Mouse (Mus musculus) forebrain, embryonic 16.5 days (tissue): ENCODE results near the gene Klhl29. TPM values are rescaled to one million over a fixed set of nuclear protein-coding genes. Genes with fewer than 3 reads are reported as not detected.

Source experiments
- ATAC-seq: fragments of 200-750 bp; cut with Nextera tagmentation; 2 replicates; pipeline ENCODE4 v1.8.0; 2017; ENCODE audit warnings: mild to moderate bottlenecking, moderate library complexity
- H3K27ac ChIP-seq: fragments of 300-500 bp; sonication (generic); 2 replicates; pipeline ENCODE4 v1.5.1; 2014; ENCODE audit warnings: low read length, control low read depth
- H3K27me3 ChIP-seq: fragments of 300-500 bp; sonication (generic); replicated peaks from 2 replicates; pipeline ENCODE4 v1.6.1; 2014; ENCODE audit warnings: low read length; ENCODE audit not compliant: control insufficient read depth, insufficient read depth
- H3K36me3 ChIP-seq: fragments of 300-500 bp; sonication (generic); 2 replicates; pipeline ENCODE4 v1.6.1; 2014; ENCODE audit not compliant: control insufficient read depth, insufficient read depth
- H3K4me1 ChIP-seq: fragments of 300-500 bp; sonication (generic); replicated peaks from 2 replicates; pipeline ENCODE4 v1.6.1; 2014; ENCODE audit warnings: low read length; ENCODE audit not compliant: control insufficient read depth, insufficient read depth
- H3K4me2 ChIP-seq: fragments of 300-500 bp; sonication (generic); 2 replicates; pipeline ENCODE4 v1.6.1; 2014; ENCODE audit warnings: mild to moderate bottlenecking, low read length, control low read depth
- H3K4me3 ChIP-seq: fragments of 300-500 bp; sonication (generic); replicated peaks from 2 replicates; pipeline ENCODE4 v1.5.1; 2014; ENCODE audit warnings: mild to moderate bottlenecking, low read length, control low read depth
- H3K9ac ChIP-seq: fragments of 300-500 bp; sonication (generic); replicated peaks from 2 replicates; pipeline ENCODE4 v1.6.1; 2014; ENCODE audit warnings: low read depth, low read length, control low read depth
- H3K9me3 ChIP-seq: fragments of 300-500 bp; sonication (generic); 2 replicates; pipeline ENCODE4 v1.6.1; 2016; ENCODE audit warnings: low read length; ENCODE audit not compliant: control insufficient read depth
- WGBS: fragments of 180-500 bp; shearing (Covaris S2); extraction: QIAGEN DNeasy Blood & Tissue Kit; methylation state at CpG from one replicate; pipeline ENCODE4 v1.1.7; 2014; 5-methylcytosine and 5-hydroxymethylcytosine counted together
- polyA plus RNA-seq: library from polyadenylated mRNA; unstranded; fragments of >200 nt; fragmentation: Nextera tagmentation; extraction: Ambion mirVana; gene quantifications from 2 replicates; pipeline ENCODE4 v1.2.1, GENCODE M21; 2015

Klhl29 gene
- polyA plus RNA-seq, 1 experiment from 2014 or later = 7.3 TPM

GRCm38 (mm10) chr12:5143903-5144781 lies 231.3 kb downstream of the Klhl29 start:
- ATAC-seq = peak; percentile 55
- H3K4me1 ChIP-seq = peaks cover 23% of the 10 kb centered on the region

GRCm38 (mm10) chr12:5143224-5143623 lies 232.3 kb downstream of the Klhl29 start:
- Histone ChIP-seq H3K9ac (no peak overlapping the region), H3K9me3 (no peaks in the 10 kb centered on the region), H3K27ac (peak overlapping the region; percentile 26; the same call in 1 of the 2 replicates), H3K4me3 (no peak overlapping the region), H3K27me3 (no peaks in the 10 kb centered on the region), H3K4me2 (no peak overlapping the region), H3K36me3 (0 out of 2 replicates have a peak, but pooled peaks cover 5% of the 10 kb centered on the region), H3K4me1 (peaks cover 23% of the 10 kb centered on the region)
- ATAC-seq = 0 out of 2 replicates have a peak, but pooled peaks have one; percentile 9
- WGBS = 61% methylated on average over 5 of the region's 5 CpGs

More at GRCm38 (mm10) chr12:5143903-5144781, 231.3 kb downstream of the Klhl29 start:
- Histone ChIP-seq H3K9ac (no peak overlapping the region; the same call in 1 of the 2 replicates), H3K36me3 (0 out of 2 replicates have a peak, but pooled peaks cover 5% of the 10 kb centered on the region), H3K27ac (0 out of 2 replicates have a peak overlapping the region, but pooled peaks have one; percentile 21), H3K4me2 (no peak overlapping the region), H3K27me3 (no peaks in the 10 kb centered on the region), H3K9me3 (no peaks in the 10 kb centered on the region), H3K4me3 (no peak overlapping the region)
- WGBS = 1% methylated on average over 5 of the region's 5 CpGs

- Histone ChIP-seq H3K27me3 (no peaks in the 10 kb centered on the region), H3K36me3 (0 out of 2 replicates have a peak, but pooled peaks cover 5% of the 10 kb centered on the region), H3K9me3 (no peaks in the 10 kb centered on the region), H3K4me3 (no peak overlapping the region), H3K9ac (no peak overlapping the region), H3K27ac (no peak overlapping the region), H3K4me2 (no peak overlapping the region), H3K4me1 (peaks cover 23% of the 10 kb centered on the region)
- peak; percentile 69 for ATAC-seq
- WGBS = 3% methylated on average over 3 of the region's 3 CpGs
Measured at GRCm38 (mm10) chr12:5142776-5143175, 232.7 kb downstream of the Klhl29 start.

- Histone ChIP-seq H3K9me3 (no peaks in the 10 kb centered on the region), H3K9ac (no peak overlapping the region), H3K27ac (no peak overlapping the region), H3K4me2 (no peak overlapping the region), H3K27me3 (no peaks in the 10 kb centered on the region), H3K36me3 (0 out of 2 replicates have a peak, but pooled peaks cover 8% of the 10 kb centered on the region), H3K4me3 (no peak overlapping the region), H3K4me1 (peaks cover 23% of the 10 kb centered on the region)
- no peak for ATAC-seq
- WGBS = 67% methylated on average over 4 of the region's 4 CpGs
Measured at GRCm38 (mm10) chr12:5141040-5141439, 234.4 kb downstream of the Klhl29 start.

GRCm38 (mm10) chr12:5139302-5139701 lies 236.2 kb downstream of the Klhl29 start:
- H3K27me3 ChIP-seq = no peaks in the 10 kb centered on the region
- no peak for ATAC-seq
- H3K4me3 ChIP-seq = no peak overlapping the region
- peaks cover 22% of the 10 kb centered on the region for H3K4me1 ChIP-seq
- no peaks in the 10 kb centered on the region for H3K9me3 ChIP-seq
- no peak overlapping the region for H3K27ac ChIP-seq
- WGBS = 76% methylated on average over 4 of the region's 4 CpGs
- H3K9ac ChIP-seq = no peak overlapping the region
- H3K4me2 ChIP-seq = no peak overlapping the region
- 0 out of 2 replicates have a peak, but pooled peaks cover 8% of the 10 kb centered on the region for H3K36me3 ChIP-seq

DNA sequence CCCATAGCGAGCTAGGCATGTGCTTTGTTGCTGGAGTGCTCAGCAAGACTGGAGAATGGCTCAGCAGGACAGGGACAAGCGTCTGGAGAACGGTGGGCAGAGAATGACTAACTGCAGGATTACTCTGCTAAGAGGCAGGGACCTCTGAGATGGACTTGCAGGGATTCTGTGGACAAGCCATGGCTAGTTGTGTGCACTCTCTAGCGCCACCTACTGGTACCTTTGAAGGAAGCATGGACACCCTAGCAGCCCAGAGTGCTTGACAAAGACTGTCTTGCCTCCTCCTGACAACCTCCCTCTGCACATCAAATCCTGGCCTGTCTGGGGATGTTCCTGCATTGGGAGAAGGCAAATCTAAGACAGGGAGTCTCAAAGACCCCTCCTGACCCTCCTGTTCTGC lies 239.2 kb downstream of the Klhl29 start:
- 21% methylated on average over 4 of the region's 4 CpGs for WGBS
- Histone ChIP-seq H3K4me3 (no peak overlapping the region), H3K9me3 (no peaks in the 10 kb centered on the region), H3K36me3 (0 out of 2 replicates have a peak, but pooled peaks cover 8% of the 10 kb centered on the region), H3K27ac (no peak overlapping the region), H3K4me1 (peaks cover 7% of the 10 kb centered on the region), H3K9ac (no peak overlapping the region), H3K4me2 (no peak overlapping the region), H3K27me3 (no peaks in the 10 kb centered on the region)
- peak; percentile 73 for ATAC-seq

DNA sequence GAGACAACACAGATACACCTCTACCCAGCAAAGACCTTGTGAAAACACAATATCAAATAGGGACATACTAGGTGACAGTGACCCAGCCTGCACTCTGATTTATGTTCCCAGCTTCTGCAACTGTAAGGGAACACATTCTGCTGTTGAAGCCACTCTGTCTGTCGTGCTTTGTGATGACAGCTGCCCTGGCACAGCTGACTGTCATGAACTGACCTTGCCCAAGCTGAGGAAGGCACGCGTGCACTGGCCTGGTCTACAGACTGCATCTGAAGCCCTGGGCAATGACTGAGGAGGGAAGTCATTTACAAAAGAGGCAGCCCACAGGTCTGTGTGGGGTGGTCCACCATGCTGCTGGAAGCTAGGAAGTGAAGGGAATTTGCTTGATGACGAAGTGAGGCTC lies 246.3 kb downstream of the Klhl29 start:
- no peaks in the 10 kb centered on the region; the same call in 1 of the 2 replicates for H3K36me3 ChIP-seq
- H3K4me2 ChIP-seq = no peak overlapping the region
- 84% methylated on average over 4 of the region's 4 CpGs for WGBS
- no peak for ATAC-seq
- no peaks in the 10 kb centered on the region for H3K27me3 ChIP-seq
- no peak overlapping the region for H3K4me3 ChIP-seq
- peaks cover 1% of the 10 kb centered on the region for H3K4me1 ChIP-seq
- H3K9me3 ChIP-seq = no peaks in the 10 kb centered on the region
- no peak overlapping the region for H3K27ac ChIP-seq
- H3K9ac ChIP-seq = no peak overlapping the region

DNA sequence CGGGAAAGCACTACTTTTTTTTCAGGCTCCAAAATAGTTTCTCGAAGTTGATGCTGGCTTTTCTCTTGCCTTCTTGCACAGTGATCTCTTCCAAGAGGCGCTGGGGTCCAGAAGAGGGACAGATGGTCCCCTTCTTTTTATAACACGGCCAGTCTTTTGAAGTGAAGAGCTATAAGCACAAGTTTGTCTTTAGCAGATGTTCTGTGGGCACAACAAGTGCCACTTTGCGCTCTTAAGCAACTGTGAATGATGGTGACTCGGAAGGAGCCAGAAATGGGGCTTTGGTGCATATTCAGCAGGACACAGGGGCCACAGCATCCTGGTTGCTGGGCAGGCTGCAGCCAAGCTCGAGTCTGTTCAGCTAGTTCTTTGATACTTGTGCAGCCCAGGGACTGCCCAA lies 249.6 kb downstream of the Klhl29 start:
- no peaks in the 10 kb centered on the region; the same call in 1 of the 2 replicates for H3K36me3 ChIP-seq
- no peak for ATAC-seq
- H3K9me3 ChIP-seq = no peaks in the 10 kb centered on the region
- no peak overlapping the region for H3K4me2 ChIP-seq
- no peak overlapping the region for H3K27ac ChIP-seq
- WGBS = 76% methylated on average over 7 of the region's 7 CpGs
- no peak overlapping the region for H3K4me3 ChIP-seq
- H3K4me1 ChIP-seq = no peaks in the 10 kb centered on the region
- no peak overlapping the region for H3K9ac ChIP-seq
- H3K27me3 ChIP-seq = no peaks in the 10 kb centered on the region

GRCm38 (mm10) chr12:5122972-5123371 lies 252.5 kb downstream of the Klhl29 start:
- 66% methylated on average over 8 of the region's 8 CpGs for WGBS
- no peak overlapping the region for H3K9ac ChIP-seq
- no peak for ATAC-seq
- H3K4me1 ChIP-seq = peaks cover 11% of the 10 kb centered on the region
- no peaks in the 10 kb centered on the region for H3K27me3 ChIP-seq
- no peak overlapping the region for H3K4me3 ChIP-seq
- no peaks in the 10 kb centered on the region for H3K36me3 ChIP-seq
- no peak overlapping the region for H3K4me2 ChIP-seq
- no peaks in the 10 kb centered on the region for H3K9me3 ChIP-seq
- H3K27ac ChIP-seq = no peak overlapping the region
